Mouse (Mus musculus) lung, postnatal 0 days (tissue): Measurements from ENCODE around the gene Ccl2. TPM values are rescaled to one million over a fixed set of nuclear protein-coding genes. Genes with fewer than 3 reads are reported as not detected.

Experiments
- ATAC-seq: fragments of 200-750 bp; cut with Nextera tagmentation; 2 replicates; pipeline ENCODE4 v1.8.0; 2017; ENCODE audit warnings: moderate library complexity
- DNase-seq: peaks from one replicate; pipeline ENCODE4 v3.0.0-alpha.2; 2016; ENCODE audit warnings: low spot score
- H3K27ac ChIP-seq: fragments of 300-500 bp; sonication (generic); 2 replicates; pipeline ENCODE4 v1.5.1; 2014; ENCODE audit warnings: antibody characterized with exemption, mild to moderate bottlenecking, low read length, mixed read lengths
- H3K27me3 ChIP-seq: fragments of 300-500 bp; sonication (generic); replicated peaks from 2 replicates; pipeline ENCODE4 v1.6.1; 2014; ENCODE audit warnings: low read length, mixed read lengths; ENCODE audit not compliant: insufficient read depth
- H3K36me3 ChIP-seq: fragments of 300-500 bp; sonication (generic); 2 replicates; pipeline ENCODE4 v1.6.1; 2014; ENCODE audit warnings: low read length, mixed read lengths; ENCODE audit not compliant: insufficient read depth
- H3K4me1 ChIP-seq: fragments of 300-500 bp; sonication (generic); 2 replicates; pipeline ENCODE4 v1.6.1; 2014; ENCODE audit warnings: antibody characterized with exemption, low read depth, low read length, mixed read lengths; ENCODE audit not compliant: insufficient read depth
- H3K4me2 ChIP-seq: fragments of 300-500 bp; sonication (generic); replicated peaks from 2 replicates; pipeline ENCODE4 v1.6.1; 2014; ENCODE audit warnings: low read depth, mild to moderate bottlenecking, low read length, moderate library complexity, mixed read lengths
- H3K4me3 ChIP-seq: fragments of 300-500 bp; sonication (generic); 2 replicates; pipeline ENCODE4 v1.5.1; 2014; ENCODE audit warnings: low read depth, low read length
- H3K9ac ChIP-seq: fragments of 300-500 bp; sonication (generic); replicated peaks from 2 replicates; pipeline ENCODE4 v1.6.1; 2014; ENCODE audit warnings: low read depth, mild to moderate bottlenecking
- H3K9me3 ChIP-seq: fragments of 300-500 bp; sonication (generic); 2 replicates; pipeline ENCODE4 v1.6.1; 2016; ENCODE audit warnings: low read length, mixed read lengths
- CTCF ChIP-seq: IDR thresholded peaks from 2 replicates; pipeline ENCODE4 v1.5.1; 2016; ENCODE audit warnings: antibody characterized with exemption, mild to moderate bottlenecking
- EP300 ChIP-seq: IDR thresholded peaks from 2 replicates; pipeline ENCODE4 v1.6.1; 2016; ENCODE audit warnings: antibody characterized with exemption, mild to moderate bottlenecking, control low read depth
- WGBS: fragments of 180-500 bp; shearing (Covaris S2); extraction: QIAGEN DNeasy Blood & Tissue Kit; methylation state at CpG from one replicate; pipeline ENCODE4 v1.1.7; 2014; 5-methylcytosine and 5-hydroxymethylcytosine counted together
- polyA plus RNA-seq: library from polyadenylated mRNA; unstranded; fragments of >200 nt; fragmentation: Nextera tagmentation; extraction: Ambion mirVana; gene quantifications from 2 replicates; pipeline ENCODE4 v1.2.1, GENCODE M21; 2015

Gene Ccl2
- polyA plus RNA-seq, 1 experiment from 2014 or later: 3.4 TPM

GRCm38 (mm10) chr11:82032136-82032535 lies 3.2 kb upstream of the Ccl2 start:
- no peak overlapping the region for H3K4me2 ChIP-seq
- ATAC-seq: no peak

GRCm38 (mm10) chr11:82032678-82033344 lies 2.6 kb upstream of the Ccl2 start:
- peak; percentile 77 for ATAC-seq
- Histone ChIP-seq H3K27ac (0 out of 2 replicates have a peak overlapping the region, but pooled peaks have one; percentile 6), H3K4me2 (no peak overlapping the region), H3K9ac (no peak overlapping the region), H3K36me3 (no peaks in the 10 kb centered on the region), H3K4me3 (no peak overlapping the region), H3K4me1 (no peaks in the 10 kb centered on the region), H3K9me3 (no peaks in the 10 kb centered on the region), H3K27me3 (no peaks in the 10 kb centered on the region)
- DNase-seq: peak; percentile 89
- TF ChIP-seq EP300: 0 out of 2 replicates have a peak, but pooled peaks have one; percentile 25
- no peak for TF ChIP-seq CTCF
- WGBS: 17% methylated on average over 8 of the region's 8 CpGs

More at GRCm38 (mm10) chr11:82032136-82032535, 3.2 kb upstream of the Ccl2 start:
- H3K9me3 ChIP-seq: no peaks in the 10 kb centered on the region
- no peak for DNase-seq
- no peak for TF ChIP-seq CTCF
- no peak for TF ChIP-seq EP300
- no peak overlapping the region for H3K4me3 ChIP-seq
- H3K9ac ChIP-seq: no peak overlapping the region
- H3K27me3 ChIP-seq: no peaks in the 10 kb centered on the region
- H3K4me1 ChIP-seq: no peaks in the 10 kb centered on the region
- H3K36me3 ChIP-seq: no peaks in the 10 kb centered on the region
- no peak overlapping the region for H3K27ac ChIP-seq

GRCm38 (mm10) chr11:82034446-82034845 lies 925 bp upstream of the Ccl2 start:
- DNase-seq (no peak), ATAC-seq (no peak)
- WGBS: 75% methylated on average over 7 of the region's 7 CpGs
- Histone ChIP-seq H3K4me3 (no peak overlapping the region), H3K27me3 (no peaks in the 10 kb centered on the region), H3K36me3 (no peaks in the 10 kb centered on the region), H3K9me3 (no peaks in the 10 kb centered on the region), H3K9ac (no peak overlapping the region), H3K27ac (no peak overlapping the region), H3K4me2 (no peak overlapping the region), H3K4me1 (no peaks in the 10 kb centered on the region)
- TF ChIP-seq EP300 (no peak), CTCF (no peak)

- 81% methylated on average over 2 of the region's 2 CpGs for WGBS
- no peak overlapping the region for H3K27ac ChIP-seq
- H3K4me3 ChIP-seq: no peak overlapping the region
- H3K9ac ChIP-seq: no peak overlapping the region
- DNase-seq (no peak), ATAC-seq (no peak)
- TF ChIP-seq CTCF (no peak), EP300 (no peak)
- no peaks in the 10 kb centered on the region for H3K27me3 ChIP-seq
- no peaks in the 10 kb centered on the region for H3K36me3 ChIP-seq
- no peak overlapping the region for H3K4me2 ChIP-seq
- no peaks in the 10 kb centered on the region for H3K9me3 ChIP-seq
- H3K4me1 ChIP-seq: no peaks in the 10 kb centered on the region
Measured at GRCm38 (mm10) chr11:82035857-82036256, 486 bp downstream of the Ccl2 start.

- peak; percentile 64 for ATAC-seq
- Histone ChIP-seq H3K4me1 (no peaks in the 10 kb centered on the region), H3K4me2 (no peak within 1 kb of the TSS), H3K27me3 (no peaks in the 10 kb centered on the region), H3K27ac (no peak within 1 kb of the TSS), H3K9me3 (no peaks in the 10 kb centered on the region), H3K9ac (no peak within 1 kb of the TSS), H3K36me3 (no peaks in the 10 kb centered on the region), H3K4me3 (no peak within 1 kb of the TSS)
- 7% methylated on average over 2 of the region's 2 CpGs for WGBS
- DNase-seq: peak; percentile 70
- TF ChIP-seq EP300: no peak
- TF ChIP-seq CTCF: peak; percentile 58
Measured at GRCm38 (mm10) chr11:82038535-82038934, 3.2 kb downstream of the Ccl2 start, which contains the start of gene Gm17268. TSS of gene Gm17268 (minus strand) at chr11:82038562.

GRCm38 (mm10) chr11:82039132-82039660 lies 3.8 kb downstream of the Ccl2 start:
- Histone ChIP-seq H3K4me2 (no peak overlapping the region), H3K27me3 (no peaks in the 10 kb centered on the region), H3K9me3 (no peaks in the 10 kb centered on the region), H3K4me3 (no peak overlapping the region), H3K36me3 (no peaks in the 10 kb centered on the region), H3K27ac (no peak overlapping the region), H3K9ac (no peak overlapping the region), H3K4me1 (no peaks in the 10 kb centered on the region)
- WGBS: 39% methylated on average over 3 of the region's 3 CpGs
- DNase-seq (peak; percentile 32), ATAC-seq (no peak)
- TF ChIP-seq CTCF (no peak), EP300 (no peak)
